Mouse (Mus musculus) embryonic fibroblast, embryonic 13.5 days (primary cell): ENCODE results near the gene Hnrnpdl.

Source experiments
- CTCF ChIP-seq: IDR thresholded peaks from 2 replicates; pipeline ENCODE4 v1.5.1; 2011; ENCODE audit warnings: mild to moderate bottlenecking, control low read depth, low read length, moderate library complexity, borderline replicate concordance; ENCODE audit not compliant: insufficient read depth
- POLR2A ChIP-seq: IDR thresholded peaks from 2 replicates; pipeline ENCODE4 v1.6.1; 2011; ENCODE audit warnings: low read depth, mild to moderate bottlenecking, control low read depth, low read length, moderate library complexity

DNA sequence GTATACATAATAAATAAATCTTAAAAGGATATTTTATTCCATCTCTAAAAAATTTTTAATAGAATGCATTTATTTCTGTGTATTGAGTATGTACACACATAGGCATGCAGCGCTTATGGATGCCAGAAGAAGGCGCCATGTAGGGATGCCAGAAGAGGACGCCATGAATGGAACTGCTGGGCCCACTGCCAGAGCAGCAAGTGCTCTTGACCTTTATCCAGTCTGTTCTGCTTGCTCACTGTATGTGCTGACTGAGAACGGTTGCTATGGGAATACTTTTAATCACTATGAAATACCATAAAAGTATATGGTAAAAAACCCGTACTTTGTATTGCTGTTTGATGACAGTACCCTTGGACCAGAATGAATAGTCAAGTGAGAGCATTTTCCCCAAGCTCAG lies 3.9 kb upstream of the Hnrnpdl start:
- TF ChIP-seq CTCF: no peak
- no peak for TF ChIP-seq POLR2A
